Mouse (Mus musculus): ENCODE measurements around the gene Mrpl49. TPM values are rescaled to one million over a fixed set of nuclear protein-coding genes. Genes with fewer than 3 reads are reported as not detected.
A peak's percentile ranks its signal among the peaks of the same experiment; 100 is the strongest.
"Not testable (repeated sequence)": the region's sequence is repeated elsewhere in the genome, so short reads cannot be mapped to it uniquely, and the experiment has no call there.

Mrpl49 gene
- polyA plus RNA-seq, 1 experiment from 2014 or later: 70.4 TPM

- Histone ChIP-seq H3K27ac (peak within 1 kb of the TSS; percentile 99), H3K36me3 (peaks cover 32% of the 10 kb centered on the region), H3K9me3 (no peaks in the 10 kb centered on the region), H3K4me3 (replicated peaks) (peak within 1 kb of the TSS; percentile 93), H3K4me2 (peak within 1 kb of the TSS; percentile 89), H3K27me3 (replicated peaks) (no peaks in the 10 kb centered on the region), H3K4me1 (peaks cover 13% of the 10 kb centered on the region), H3K9ac (peak within 1 kb of the TSS; percentile 70)
- peak; percentile 93 for ATAC-seq (ENCODE audit: insufficient read depth, low FRiP score, low read depth)
- WGBS: under 1% methylated on average over 65 of the region's 65 CpGs
Observed at GRCm38 (mm10) chr19:6046294-6047153, 11.1 kb downstream of the Mrpl49 start, which contains the start of gene Syvn1. Gene Syvn1 (plus strand): TSS chr19:6046576.

- Histone ChIP-seq H3K27me3 (replicated peaks) (no peaks in the 10 kb centered on the region), H3K4me2 (peak overlapping the region; percentile 54), H3K4me1 (peaks cover 13% of the 10 kb centered on the region), H3K9me3 (no peaks in the 10 kb centered on the region), H3K4me3 (replicated peaks) (peak overlapping the region; percentile 93), H3K27ac (peak overlapping the region; percentile 99), H3K36me3 (peaks cover 23% of the 10 kb centered on the region), H3K9ac (peak overlapping the region; percentile 40; the same call in 1 of the 2 replicates)
- WGBS: 12% methylated on average over 20 of the region's 20 CpGs
- ATAC-seq (ENCODE audit: insufficient read depth, low FRiP score, low read depth): peak; percentile 61; the same call in 1 of the 2 replicates
Observed at GRCm38 (mm10) chr19:6045366-6046293, 12.0 kb downstream of the Mrpl49 start.

- ATAC-seq (ENCODE audit: insufficient read depth, low FRiP score, low read depth); H3K9ac ChIP-seq; H3K4me3 ChIP-seq (replicated peaks); H3K9me3 ChIP-seq; H3K27me3 ChIP-seq (replicated peaks); H3K27ac ChIP-seq; H3K4me2 ChIP-seq; H3K36me3 ChIP-seq: not testable (repeated sequence)
- peaks cover 13% of the 10 kb centered on the region for H3K4me1 ChIP-seq
- WGBS: 45% methylated on average over 4 of the region's 4 CpGs
Observed at GRCm38 (mm10) chr19:6044102-6044501, 13.5 kb downstream of the Mrpl49 start.

- Histone ChIP-seq H3K27me3 (replicated peaks) (no peaks in the 10 kb centered on the region), H3K9ac (no peak overlapping the region), H3K36me3 (no peaks in the 10 kb centered on the region), H3K9me3 (no peaks in the 10 kb centered on the region), H3K4me3 (replicated peaks) (no peak overlapping the region), H3K4me2 (no peak overlapping the region), H3K27ac (no peak overlapping the region), H3K4me1 (no peaks in the 10 kb centered on the region)
- no peak for ATAC-seq (ENCODE audit: insufficient read depth, low FRiP score, low read depth)
- WGBS: 79% methylated on average over 9 of the region's 9 CpGs
Observed at GRCm38 (mm10) chr19:6042293-6042692, 15.3 kb downstream of the Mrpl49 start.

- Histone ChIP-seq H3K4me2 (no peak overlapping the region), H3K4me3 (replicated peaks) (no peak overlapping the region), H3K9me3 (no peaks in the 10 kb centered on the region), H3K27ac (no peak overlapping the region), H3K36me3 (no peaks in the 10 kb centered on the region), H3K27me3 (replicated peaks) (no peaks in the 10 kb centered on the region), H3K9ac (no peak overlapping the region), H3K4me1 (no peaks in the 10 kb centered on the region)
- ATAC-seq (ENCODE audit: insufficient read depth, low FRiP score, low read depth): no peak
Observed at GRCm38 (mm10) chr19:6040002-6040401, 17.6 kb downstream of the Mrpl49 start.

DNA sequence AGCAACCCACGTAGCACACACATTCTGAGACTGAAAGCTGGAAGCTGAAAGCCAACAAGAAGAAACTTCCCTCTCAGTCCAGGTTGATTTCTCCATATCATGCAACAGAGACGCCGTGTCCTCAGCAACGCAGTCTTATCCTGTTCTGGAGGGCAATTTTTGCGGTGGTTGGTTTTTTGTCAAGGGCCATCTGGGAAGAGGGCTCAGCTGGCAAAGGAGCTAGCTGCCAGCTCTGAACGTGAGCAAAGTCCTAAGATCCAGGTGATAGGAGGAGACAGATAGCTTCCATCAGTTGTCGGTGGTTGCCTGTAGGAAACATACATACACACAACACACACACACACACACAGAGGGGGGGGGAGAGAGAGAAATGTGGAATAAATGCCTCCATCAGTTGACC, 19.3 kb downstream of the Mrpl49 start:
- H3K9me3 ChIP-seq: no peaks in the 10 kb centered on the region
- H3K27me3 ChIP-seq (replicated peaks): no peaks in the 10 kb centered on the region
- H3K9ac ChIP-seq: no peak overlapping the region
- ATAC-seq (ENCODE audit: insufficient read depth, low FRiP score, low read depth): no peak
- no peak overlapping the region for H3K4me3 ChIP-seq (replicated peaks)
- no peaks in the 10 kb centered on the region for H3K36me3 ChIP-seq
- no peak overlapping the region for H3K27ac ChIP-seq
- 76% methylated on average over 7 of the region's 7 CpGs for WGBS
- H3K4me2 ChIP-seq: no peak overlapping the region
- no peaks in the 10 kb centered on the region for H3K4me1 ChIP-seq

- no peaks in the 10 kb centered on the region for H3K27me3 ChIP-seq (replicated peaks)
- no peaks in the 10 kb centered on the region for H3K4me1 ChIP-seq
- H3K9me3 ChIP-seq: no peaks in the 10 kb centered on the region
- no peak overlapping the region for H3K4me3 ChIP-seq (replicated peaks)
- H3K9ac ChIP-seq: no peak overlapping the region
- ATAC-seq (ENCODE audit: insufficient read depth, low FRiP score, low read depth): no peak
- H3K27ac ChIP-seq: no peak overlapping the region
- no peak overlapping the region for H3K4me2 ChIP-seq
- H3K36me3 ChIP-seq: no peaks in the 10 kb centered on the region
Observed at GRCm38 (mm10) chr19:6037695-6038094, 19.9 kb downstream of the Mrpl49 start.

GRCm38 (mm10) chr19:6035966-6036585, 21.5 kb downstream of the Mrpl49 start:
- Histone ChIP-seq H3K4me3 (replicated peaks) (no peak overlapping the region), H3K4me1 (no peaks in the 10 kb centered on the region), H3K36me3 (no peaks in the 10 kb centered on the region), H3K9me3 (no peaks in the 10 kb centered on the region), H3K9ac (no peak overlapping the region), H3K27ac (no peak overlapping the region), H3K4me2 (no peak overlapping the region), H3K27me3 (replicated peaks) (no peaks in the 10 kb centered on the region)
- no peak for ATAC-seq (ENCODE audit: insufficient read depth, low FRiP score, low read depth)
- 66% methylated on average over 9 of the region's 9 CpGs for WGBS

GRCm38 (mm10) chr19:6030520-6031280, 26.9 kb downstream of the Mrpl49 start:
- H3K27ac ChIP-seq: no peak overlapping the region
- no peaks in the 10 kb centered on the region for H3K36me3 ChIP-seq
- no peaks in the 10 kb centered on the region for H3K4me1 ChIP-seq
- no peak overlapping the region for H3K9ac ChIP-seq
- ATAC-seq (ENCODE audit: insufficient read depth, low FRiP score, low read depth): no peak
- H3K4me2 ChIP-seq: no peak overlapping the region
- H3K4me3 ChIP-seq (replicated peaks): no peak overlapping the region
- no peaks in the 10 kb centered on the region for H3K9me3 ChIP-seq
- 64% methylated on average over 14 of the region's 14 CpGs for WGBS
- no peaks in the 10 kb centered on the region for H3K27me3 ChIP-seq (replicated peaks)

GRCm38 (mm10) chr19:6029426-6029825, 28.2 kb downstream of the Mrpl49 start:
- WGBS: 73% methylated on average over 9 of the region's 9 CpGs
- H3K4me1 ChIP-seq: no peaks in the 10 kb centered on the region
- no peak for ATAC-seq (ENCODE audit: insufficient read depth, low FRiP score, low read depth)

GRCm38 (mm10) chr19:6028991-6029390, 28.6 kb downstream of the Mrpl49 start:
- Histone ChIP-seq H3K36me3 (no peaks in the 10 kb centered on the region), H3K9me3 (no peaks in the 10 kb centered on the region), H3K27me3 (replicated peaks) (no peaks in the 10 kb centered on the region), H3K4me3 (replicated peaks) (no peak overlapping the region), H3K27ac (no peak overlapping the region), H3K9ac (no peak overlapping the region), H3K4me2 (no peak overlapping the region), H3K4me1 (no peaks in the 10 kb centered on the region)
- 71% methylated on average over 6 of the region's 6 CpGs for WGBS
- ATAC-seq (ENCODE audit: insufficient read depth, low FRiP score, low read depth): no peak

More at GRCm38 (mm10) chr19:6029426-6029825, 28.2 kb downstream of the Mrpl49 start:
- H3K4me2 ChIP-seq: no peak overlapping the region
- no peaks in the 10 kb centered on the region for H3K27me3 ChIP-seq (replicated peaks)
- H3K4me3 ChIP-seq (replicated peaks): no peak overlapping the region
- no peak overlapping the region for H3K27ac ChIP-seq
- no peaks in the 10 kb centered on the region for H3K36me3 ChIP-seq
- H3K9ac ChIP-seq: no peak overlapping the region
- H3K9me3 ChIP-seq: no peaks in the 10 kb centered on the region

Measured in stomach, embryonic 15.5 days (tissue).